Mouse (Mus musculus) liver, embryonic 12.5 days (tissue): ENCODE measurements around the gene Atg16l2. TPM values are rescaled to one million over a fixed set of nuclear protein-coding genes. Genes with fewer than 3 reads are reported as not detected.

Experiments
- ATAC-seq: fragments of 200-750 bp; cut with Nextera tagmentation; 2 replicates; pipeline ENCODE4 v1.8.0; 2017; ENCODE audit warnings: moderate number of reproducible peaks, mild to moderate bottlenecking, moderate library complexity
- H3K27ac ChIP-seq: fragments of 300-500 bp; sonication (generic); 2 replicates; pipeline ENCODE4 v1.5.1; 2016; ENCODE audit warnings: mild to moderate bottlenecking
- H3K27me3 ChIP-seq: fragments of 300-500 bp; sonication (generic); replicated peaks from 2 replicates; pipeline ENCODE4 v1.6.1; 2016; ENCODE audit warnings: mild to moderate bottlenecking, moderate library complexity
- H3K36me3 ChIP-seq: fragments of 300-500 bp; sonication (generic); 2 replicates; pipeline ENCODE4 v1.6.1; 2016; ENCODE audit warnings: mild to moderate bottlenecking, moderate library complexity
- H3K4me1 ChIP-seq: fragments of 300-500 bp; sonication (generic); 2 replicates; pipeline ENCODE4 v1.6.1; 2016
- H3K4me2 ChIP-seq: fragments of 300-500 bp; sonication (generic); 2 replicates; pipeline ENCODE4 v1.6.1; 2016; ENCODE audit warnings: mild to moderate bottlenecking, moderate library complexity
- H3K4me3 ChIP-seq: fragments of 300-500 bp; sonication (generic); 2 replicates; pipeline ENCODE4 v1.5.1; 2016; ENCODE audit warnings: mild to moderate bottlenecking, moderate library complexity
- H3K9ac ChIP-seq: fragments of 300-500 bp; sonication (generic); 2 replicates; pipeline ENCODE4 v1.6.1; 2016; ENCODE audit warnings: mild to moderate bottlenecking, moderate library complexity
- H3K9me3 ChIP-seq: fragments of 300-500 bp; sonication (generic); replicated peaks from 2 replicates; pipeline ENCODE4 v1.6.1; 2016; ENCODE audit warnings: mild to moderate bottlenecking, moderate library complexity
- WGBS: fragments of 180-500 bp; shearing (Covaris S2); methylation state at CpG from one replicate; pipeline ENCODE4 v1.1.7; 2016; ENCODE audit not compliant: insufficient replicate concordance; 5-methylcytosine and 5-hydroxymethylcytosine counted together
- polyA plus RNA-seq: library from polyadenylated mRNA; unstranded; fragments of >200 nt; fragmentation: Nextera tagmentation; extraction: Ambion mirVana; gene quantifications from 2 replicates; pipeline ENCODE4 v1.2.1, GENCODE M21; 2016

Atg16l2 gene
- polyA plus RNA-seq, result 4.7 and 5.7 TPM in 2 replicates

DNA sequence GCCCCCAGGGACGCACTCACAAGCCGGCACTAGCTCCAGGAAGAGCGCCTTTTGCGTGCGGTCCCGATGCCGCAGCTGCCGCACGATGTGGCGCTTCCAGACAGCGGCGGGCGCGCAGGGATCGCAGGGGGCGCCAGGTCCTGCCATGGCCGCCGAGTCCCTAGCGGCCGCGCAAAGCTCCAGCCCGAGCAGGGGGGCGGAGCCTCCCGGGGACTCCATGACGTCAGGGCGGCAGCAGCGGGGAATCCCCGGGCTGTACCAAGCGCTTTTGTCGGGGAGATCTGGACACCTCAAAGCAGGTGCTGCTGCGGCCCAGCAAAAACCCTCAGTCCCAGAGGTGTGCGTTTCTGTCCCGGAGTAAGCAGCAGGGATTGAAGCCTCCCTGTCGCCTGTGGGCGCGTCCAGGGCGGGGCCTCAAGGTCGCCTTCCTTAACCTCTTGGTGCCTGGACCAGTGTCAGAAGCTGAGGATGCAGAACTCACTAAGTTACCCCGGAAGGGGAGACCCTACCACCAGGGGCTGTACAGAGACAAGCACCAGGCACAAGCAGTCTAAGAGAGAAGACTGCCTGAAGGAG is at the start of gene Atg16l2:
TSS of gene Atg16l2 (minus strand) at position 371 of the 576 bp plus-strand sequence.
- Histone ChIP-seq H3K4me1 (peaks cover 33% of the 10 kb centered on the region), H3K4me2 (peak within 1 kb of the TSS; percentile 97), H3K9me3 (no peaks in the 10 kb centered on the region), H3K9ac (peak within 1 kb of the TSS; percentile 63), H3K27ac (peak within 1 kb of the TSS; percentile 54; the same call in 1 of the 2 replicates), H3K36me3 (no peaks in the 10 kb centered on the region), H3K27me3 (peaks cover 53% of the 10 kb centered on the region), H3K4me3 (peak within 1 kb of the TSS; percentile 69)
- under 1% methylated on average over 39 of the region's 39 CpGs for WGBS
- peak; percentile 86 for ATAC-seq

DNA sequence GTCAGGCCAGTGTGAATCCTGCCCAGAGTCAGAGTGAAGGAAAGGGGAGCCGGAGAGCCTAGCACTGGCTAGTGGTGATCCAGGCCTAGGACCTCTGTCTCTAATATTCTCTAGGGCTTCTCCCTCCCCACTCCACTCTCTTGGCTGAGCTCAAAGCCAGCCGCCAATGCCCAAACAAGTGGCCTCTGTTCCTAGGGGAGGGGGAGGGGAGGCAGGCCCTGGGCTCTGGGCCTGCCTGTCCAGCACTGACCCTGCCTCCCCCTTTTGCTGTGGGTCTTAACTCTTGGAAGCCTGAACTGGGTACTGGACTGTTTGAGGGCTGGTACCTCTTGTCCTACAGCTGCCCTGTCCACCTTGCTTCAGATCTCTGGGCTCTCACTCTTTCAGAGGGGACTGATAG is 47.8 kb upstream of the Atg16l2 start:
- 63% methylated on average over 2 of the region's 2 CpGs for WGBS
- H3K4me3 ChIP-seq, result 0 out of 2 replicates have a peak overlapping the region, but pooled peaks have one; percentile 66
- peaks cover 81% of the 10 kb centered on the region for H3K4me1 ChIP-seq
- peak overlapping the region; percentile 96 for H3K4me2 ChIP-seq
- H3K9me3 ChIP-seq, result no peaks in the 10 kb centered on the region
- ATAC-seq, result no peak
- peak overlapping the region; percentile 20; the same call in 1 of the 2 replicates for H3K27ac ChIP-seq
- no peaks in the 10 kb centered on the region; the same call in 1 of the 2 replicates for H3K27me3 ChIP-seq
- peaks cover 15% of the 10 kb centered on the region for H3K36me3 ChIP-seq
- H3K9ac ChIP-seq, result no peak overlapping the region

DNA sequence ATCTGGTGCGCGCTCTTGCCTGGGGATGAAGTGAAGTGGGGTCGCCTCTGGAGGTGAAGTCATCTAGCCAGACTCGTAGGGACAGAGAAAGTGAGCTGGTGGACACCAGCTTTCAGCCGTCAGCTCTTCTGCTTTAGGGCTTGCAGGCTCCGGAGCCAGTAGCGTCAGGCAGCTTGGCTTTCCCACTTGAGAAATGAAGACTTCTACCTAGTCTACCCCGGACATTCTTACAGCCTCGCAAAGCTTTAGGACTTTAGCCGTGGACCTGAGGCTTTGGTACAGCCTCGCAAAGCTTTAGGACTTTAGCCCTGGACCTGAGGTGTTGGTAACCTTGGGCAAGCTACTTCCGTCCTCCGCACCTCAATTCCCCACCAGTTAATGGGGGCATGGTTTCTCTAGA is 46.3 kb upstream of the Atg16l2 start:
- Histone ChIP-seq H3K27ac (peak overlapping the region; percentile 51; the same call in 1 of the 2 replicates), H3K27me3 (no peaks in the 10 kb centered on the region; the same call in 1 of the 2 replicates)
- no peak for ATAC-seq

DNA sequence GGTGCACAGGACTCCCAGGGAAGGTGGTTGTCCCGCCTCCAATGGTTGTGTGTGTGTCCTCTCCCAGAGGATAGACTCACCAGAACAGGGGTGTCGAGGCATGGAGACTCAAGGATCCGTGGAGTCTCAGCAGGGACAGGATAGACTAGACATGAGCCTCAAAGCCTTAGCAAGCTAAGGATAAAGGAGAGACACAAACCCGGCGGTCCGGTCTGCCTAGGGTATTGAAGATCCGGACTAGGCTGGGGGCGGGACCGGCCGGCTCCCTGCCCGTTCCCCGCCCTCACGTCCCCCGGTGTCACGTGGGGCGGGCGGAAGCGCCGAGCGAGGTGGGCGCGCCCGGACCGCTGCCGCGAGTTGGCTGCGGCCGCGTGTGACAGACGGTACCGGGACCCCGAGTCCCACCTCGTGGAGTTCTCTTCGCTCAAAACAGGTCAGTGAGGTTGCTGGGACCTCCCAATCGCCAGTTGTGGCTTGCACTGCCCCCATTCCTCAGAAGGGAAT is 45.8 kb upstream of the Atg16l2 start, which contains the start of gene Arap1:
TSS of gene Arap1 (plus strand) at position 301 of the 504 bp plus-strand sequence.
- H3K4me1 ChIP-seq, result peaks cover 78% of the 10 kb centered on the region
- WGBS, result 1% methylated on average over 30 of the region's 35 CpGs
- H3K9ac ChIP-seq, result peak within 1 kb of the TSS; percentile 70
- peak within 1 kb of the TSS; percentile 58 for H3K27ac ChIP-seq
- peaks cover 33% of the 10 kb centered on the region for H3K36me3 ChIP-seq
- H3K27me3 ChIP-seq, result no peaks in the 10 kb centered on the region; the same call in 1 of the 2 replicates
- H3K4me3 ChIP-seq, result peak within 1 kb of the TSS; percentile 66
- H3K4me2 ChIP-seq, result peak within 1 kb of the TSS; percentile 96
- ATAC-seq, result peak; percentile 72
- H3K9me3 ChIP-seq, result no peaks in the 10 kb centered on the region

More for the DNA sequence above, 46.3 kb upstream of the Atg16l2 start:
- Histone ChIP-seq H3K4me3 (peak overlapping the region; percentile 66), H3K4me1 (peaks cover 78% of the 10 kb centered on the region), H3K36me3 (peaks cover 29% of the 10 kb centered on the region), H3K9ac (peak overlapping the region; percentile 70), H3K9me3 (no peaks in the 10 kb centered on the region), H3K4me2 (peak overlapping the region; percentile 96)
- 2% methylated on average over 13 of the region's 13 CpGs for WGBS

DNA sequence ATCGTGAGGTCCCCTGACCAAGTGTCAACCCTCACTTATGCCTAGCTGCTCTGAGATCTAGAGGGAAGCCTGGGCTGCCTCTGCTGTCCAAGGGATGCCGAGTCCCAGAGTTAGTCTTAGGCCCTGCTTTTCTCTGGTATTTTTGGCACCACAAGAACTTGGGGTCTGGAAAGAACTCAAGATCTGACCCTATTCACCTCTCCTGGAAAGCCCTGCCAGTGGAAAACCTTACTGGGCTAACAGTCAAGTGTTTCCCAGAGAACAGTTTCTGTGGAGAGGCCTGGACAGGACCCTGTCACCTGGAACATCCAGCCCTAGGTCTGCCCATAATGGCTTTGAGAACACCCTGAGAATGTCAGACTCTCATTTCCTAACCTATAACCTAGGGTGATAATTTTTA is 44.9 kb upstream of the Atg16l2 start:
- H3K4me2 ChIP-seq, result peak overlapping the region; percentile 96; the same call in 1 of the 2 replicates
- H3K4me1 ChIP-seq, result peaks cover 79% of the 10 kb centered on the region
- H3K9ac ChIP-seq, result no peak overlapping the region
- H3K36me3 ChIP-seq, result peaks cover 39% of the 10 kb centered on the region
- no peaks in the 10 kb centered on the region; the same call in 1 of the 2 replicates for H3K27me3 ChIP-seq
- H3K4me3 ChIP-seq, result no peak overlapping the region
- H3K9me3 ChIP-seq, result no peaks in the 10 kb centered on the region
- no peak for ATAC-seq
- 67% methylated on average over 2 of the region's 2 CpGs for WGBS
- H3K27ac ChIP-seq, result peak overlapping the region; percentile 54; the same call in 1 of the 2 replicates

DNA sequence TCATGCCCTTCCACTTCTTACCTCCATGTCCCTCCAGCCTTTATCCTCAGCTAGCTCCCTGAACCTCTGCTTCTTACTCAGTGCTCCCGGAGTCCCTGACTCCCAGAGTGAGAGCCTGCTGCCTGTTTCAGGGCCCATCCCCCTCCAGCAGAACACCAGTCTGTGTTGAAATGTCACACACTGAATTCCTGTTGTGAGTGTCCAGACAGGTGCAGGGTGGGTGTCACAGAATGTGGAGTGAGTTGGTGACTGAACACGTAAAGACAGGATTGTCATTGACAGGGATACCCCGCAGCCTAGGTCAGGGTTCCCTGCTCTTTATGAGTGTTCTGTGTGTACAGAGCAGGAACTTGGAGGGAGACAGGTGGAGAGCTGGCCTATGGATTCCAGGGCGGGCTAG is 42.8 kb upstream of the Atg16l2 start:
- H3K9me3 ChIP-seq, result no peaks in the 10 kb centered on the region
- H3K27ac ChIP-seq, result 0 out of 2 replicates have a peak overlapping the region, but pooled peaks have one; percentile 21
- WGBS, result 61% methylated on average over 4 of the region's 4 CpGs
- no peaks in the 10 kb centered on the region; the same call in 1 of the 2 replicates for H3K27me3 ChIP-seq
- peaks cover 39% of the 10 kb centered on the region for H3K36me3 ChIP-seq
- H3K4me3 ChIP-seq, result no peak overlapping the region
- no peak overlapping the region for H3K4me2 ChIP-seq
- H3K9ac ChIP-seq, result no peak overlapping the region
- no peak for ATAC-seq
- H3K4me1 ChIP-seq, result peaks cover 93% of the 10 kb centered on the region

DNA sequence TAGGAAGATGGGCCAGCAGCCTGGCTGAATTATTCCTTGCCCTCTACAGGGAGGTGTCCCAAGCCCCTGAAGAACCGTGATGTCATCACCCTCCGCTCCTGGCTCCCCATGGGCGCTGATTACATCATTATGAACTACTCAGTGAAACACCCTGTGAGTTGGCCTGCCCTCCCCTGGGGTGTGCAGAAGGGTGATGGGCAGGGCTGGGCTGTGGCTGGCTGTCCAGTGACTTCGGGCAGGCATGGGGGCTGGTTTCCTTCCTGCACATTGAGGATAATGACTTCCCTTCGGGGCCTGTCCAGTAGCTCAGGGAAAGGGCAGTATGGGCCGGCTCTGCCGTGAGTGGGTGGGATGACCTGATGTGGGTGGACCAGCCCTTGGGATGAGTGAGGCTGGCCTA is 41.1 kb upstream of the Atg16l2 start:
- ATAC-seq, result peak; percentile 25; the same call in 1 of the 2 replicates
- Histone ChIP-seq H3K9ac (no peak overlapping the region), H3K36me3 (peaks cover 40% of the 10 kb centered on the region), H3K4me1 (peaks cover 76% of the 10 kb centered on the region), H3K4me2 (no peak overlapping the region), H3K27ac (peak overlapping the region; percentile 7; the same call in 1 of the 2 replicates), H3K9me3 (no peaks in the 10 kb centered on the region), H3K27me3 (no peaks in the 10 kb centered on the region), H3K4me3 (no peak overlapping the region)
- WGBS, result 44% methylated on average over 7 of the region's 7 CpGs

DNA sequence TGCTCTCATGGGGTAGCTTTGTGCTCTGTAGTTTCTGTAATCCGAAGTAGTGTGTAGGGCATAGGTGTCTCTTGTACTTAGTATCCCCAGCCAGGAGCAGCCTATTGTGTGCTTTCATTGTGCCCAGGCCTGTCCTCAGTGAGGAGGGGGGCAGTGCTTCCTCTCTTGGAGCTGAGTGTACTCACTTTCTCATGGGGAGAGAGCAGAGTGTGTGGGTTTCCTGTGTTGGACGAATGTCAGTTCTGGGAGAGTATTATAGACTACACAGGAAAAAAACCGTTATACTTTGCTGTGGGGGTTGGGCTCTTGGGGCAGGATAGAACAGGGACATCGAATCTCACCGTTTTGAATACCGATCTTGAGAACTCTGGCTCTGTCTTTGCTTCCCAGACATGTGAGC is 39.4 kb upstream of the Atg16l2 start:
- H3K27me3 ChIP-seq, result no peaks in the 10 kb centered on the region
- no peak overlapping the region for H3K4me2 ChIP-seq
- H3K36me3 ChIP-seq, result peaks cover 47% of the 10 kb centered on the region
- 20% methylated on average over 6 of the region's 6 CpGs for WGBS
- H3K9me3 ChIP-seq, result no peaks in the 10 kb centered on the region
- no peak overlapping the region for H3K4me3 ChIP-seq
- H3K4me1 ChIP-seq, result peaks cover 61% of the 10 kb centered on the region
- no peak for ATAC-seq
- H3K9ac ChIP-seq, result no peak overlapping the region
- H3K27ac ChIP-seq, result peak overlapping the region; percentile 15; the same call in 1 of the 2 replicates

DNA sequence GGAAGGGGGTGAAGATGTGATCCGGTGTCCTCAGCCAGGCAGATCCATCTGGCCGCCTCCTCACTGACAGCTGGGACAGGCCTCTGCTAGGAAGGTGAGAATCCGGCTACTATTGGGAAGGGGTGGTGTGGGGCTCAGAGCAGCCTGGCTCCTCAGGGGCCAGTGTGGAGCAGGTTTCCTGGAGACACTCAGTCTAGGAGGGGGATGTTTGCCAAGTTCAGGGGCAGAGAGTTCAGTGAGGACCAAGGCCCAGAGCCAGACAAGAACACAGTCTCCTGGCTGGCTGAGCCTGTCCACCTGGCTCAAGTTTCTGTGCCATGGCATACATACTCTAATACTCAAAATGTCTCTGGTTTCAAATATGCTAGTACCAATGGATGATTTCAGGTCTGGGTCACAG is 35.4 kb upstream of the Atg16l2 start:
- no peak overlapping the region for H3K4me2 ChIP-seq
- H3K9ac ChIP-seq, result no peak overlapping the region
- H3K9me3 ChIP-seq, result no peaks in the 10 kb centered on the region
- no peak overlapping the region for H3K27ac ChIP-seq
- H3K4me1 ChIP-seq, result peaks cover 45% of the 10 kb centered on the region
- H3K27me3 ChIP-seq, result no peaks in the 10 kb centered on the region
- H3K4me3 ChIP-seq, result no peak overlapping the region
- WGBS, result 82% methylated on average over 3 of the region's 3 CpGs
- no peak for ATAC-seq
- H3K36me3 ChIP-seq, result peaks cover 25% of the 10 kb centered on the region

DNA sequence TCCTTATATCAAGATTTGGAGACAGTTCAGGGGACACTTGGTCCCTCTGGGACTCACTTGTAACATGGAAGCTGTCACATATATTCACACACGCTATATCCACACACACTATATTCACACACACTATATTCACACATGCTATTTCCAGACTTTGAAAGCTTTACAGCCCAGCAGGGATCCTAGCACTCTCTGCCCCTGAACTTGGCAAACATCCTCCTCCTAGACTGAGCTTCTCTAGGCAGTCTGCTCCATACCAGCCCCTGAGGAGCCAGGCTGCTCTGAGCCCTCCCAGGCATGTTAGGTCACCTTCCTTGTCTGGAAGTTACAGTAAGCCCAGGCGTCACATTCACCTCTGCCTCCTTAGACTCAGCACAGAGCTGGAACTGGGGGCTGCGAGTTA is 34.6 kb upstream of the Atg16l2 start:
- no peak overlapping the region for H3K4me2 ChIP-seq
- H3K27me3 ChIP-seq, result no peaks in the 10 kb centered on the region
- H3K27ac ChIP-seq, result no peak overlapping the region
- no peak overlapping the region for H3K4me3 ChIP-seq
- ATAC-seq, result no peak
- no peaks in the 10 kb centered on the region for H3K9me3 ChIP-seq
- peaks cover 44% of the 10 kb centered on the region for H3K4me1 ChIP-seq
- no peak overlapping the region for H3K9ac ChIP-seq
- 77% methylated on average over 3 of the region's 3 CpGs for WGBS
- H3K36me3 ChIP-seq, result peaks cover 23% of the 10 kb centered on the region

DNA sequence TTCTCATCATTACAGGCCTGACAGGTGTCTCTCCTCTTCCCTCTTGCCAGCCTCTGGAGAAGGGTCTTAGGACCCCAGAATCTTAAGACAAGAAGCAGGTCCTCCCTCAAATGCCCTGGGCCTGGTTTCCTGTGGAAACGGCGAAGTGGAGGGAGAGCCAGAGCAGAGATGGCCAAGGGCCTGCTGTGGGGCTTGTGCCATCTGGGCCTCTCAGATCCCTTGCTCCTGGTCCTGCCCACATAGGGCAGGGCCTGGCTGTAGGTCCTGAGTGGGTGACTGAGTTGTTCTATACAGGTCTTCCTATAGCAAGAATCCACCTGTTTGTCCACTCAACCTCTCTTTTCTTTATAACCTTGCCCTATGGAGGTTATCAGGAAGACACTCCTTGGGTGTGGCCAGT is 33.2 kb upstream of the Atg16l2 start:
- peaks cover 35% of the 10 kb centered on the region for H3K36me3 ChIP-seq
- H3K9me3 ChIP-seq, result no peaks in the 10 kb centered on the region
- no peak overlapping the region for H3K27ac ChIP-seq
- no peaks in the 10 kb centered on the region for H3K27me3 ChIP-seq
- WGBS, result 89% methylated on average over 2 of the region's 2 CpGs
- H3K9ac ChIP-seq, result 0 out of 2 replicates have a peak overlapping the region, but pooled peaks have one; percentile 19
- no peak overlapping the region for H3K4me3 ChIP-seq
- ATAC-seq, result no peak
- peaks cover 29% of the 10 kb centered on the region for H3K4me1 ChIP-seq
- no peak overlapping the region for H3K4me2 ChIP-seq
